Mouse (Mus musculus) ES-Bruce4 (cell line): ENCODE measurements around the gene Dagla. TPM values are rescaled to one million over a fixed set of nuclear protein-coding genes. Genes with fewer than 3 reads are reported as not detected.

Source experiments
- H3K27ac ChIP-seq: 2 replicates; pipeline ENCODE4 v1.5.1; 2012; ENCODE audit warnings: low read length, inconsistent platforms; ENCODE audit not compliant: insufficient read depth
- H3K27me3 ChIP-seq: 2 replicates; pipeline ENCODE4 v1.6.1; 2012; ENCODE audit warnings: mild to moderate bottlenecking, low read length, inconsistent platforms; ENCODE audit not compliant: control insufficient read depth, poor library complexity, insufficient read depth, severe bottlenecking
- H3K36me3 ChIP-seq: 2 replicates; pipeline ENCODE4 v1.6.1; 2012; ENCODE audit warnings: inconsistent platforms, mild to moderate bottlenecking, low read length, moderate library complexity; ENCODE audit not compliant: control insufficient read depth, poor library complexity, insufficient read depth, severe bottlenecking
- H3K4me1 ChIP-seq: one replicate; pipeline ENCODE4 v1.8.1; 2011; ENCODE audit warnings: low read length; ENCODE audit not compliant: control insufficient read depth, insufficient read depth
- H3K4me3 ChIP-seq: 2 replicates; pipeline ENCODE4 v1.5.1; 2011; ENCODE audit warnings: low read depth, mild to moderate bottlenecking, low read length
- H3K9ac ChIP-seq: 2 replicates; pipeline ENCODE4 v1.6.1; 2012; ENCODE audit warnings: low read depth, mild to moderate bottlenecking, inconsistent platforms; ENCODE audit not compliant: poor library complexity, severe bottlenecking
- H3K9me3 ChIP-seq: replicated peaks from 2 replicates; pipeline ENCODE4 v1.6.1; 2012; ENCODE audit warnings: mild to moderate bottlenecking, low read length, inconsistent platforms; ENCODE audit not compliant: control insufficient read depth, poor library complexity, insufficient read depth, severe bottlenecking
- CTCF ChIP-seq: IDR thresholded peaks from one replicate; pipeline ENCODE4 v1.8.1; 2011; ENCODE audit warnings: low read depth, low read length
- EP300 ChIP-seq: IDR thresholded peaks from 2 replicates; pipeline ENCODE4 v1.6.1; 2011; ENCODE audit warnings: low read depth, low read length; ENCODE audit not compliant: insufficient read depth
- POLR2A ChIP-seq: IDR thresholded peaks from one replicate; pipeline ENCODE4 v1.8.1; 2011; ENCODE audit warnings: low read length; ENCODE audit not compliant: insufficient read depth
- polyA plus RNA-seq: library from polyadenylated mRNA; stranded (reverse); fragments of >200 nt; gene quantifications from 2 replicates; pipeline ENCODE4 v1.2.4, GENCODE M21; 2011; ENCODE audit warnings: low read depth; ENCODE audit not compliant: missing spikeins, insufficient read depth, insufficient read length

Gene Dagla
- polyA plus RNA-seq, 1 experiment = 1.2 TPM

DNA sequence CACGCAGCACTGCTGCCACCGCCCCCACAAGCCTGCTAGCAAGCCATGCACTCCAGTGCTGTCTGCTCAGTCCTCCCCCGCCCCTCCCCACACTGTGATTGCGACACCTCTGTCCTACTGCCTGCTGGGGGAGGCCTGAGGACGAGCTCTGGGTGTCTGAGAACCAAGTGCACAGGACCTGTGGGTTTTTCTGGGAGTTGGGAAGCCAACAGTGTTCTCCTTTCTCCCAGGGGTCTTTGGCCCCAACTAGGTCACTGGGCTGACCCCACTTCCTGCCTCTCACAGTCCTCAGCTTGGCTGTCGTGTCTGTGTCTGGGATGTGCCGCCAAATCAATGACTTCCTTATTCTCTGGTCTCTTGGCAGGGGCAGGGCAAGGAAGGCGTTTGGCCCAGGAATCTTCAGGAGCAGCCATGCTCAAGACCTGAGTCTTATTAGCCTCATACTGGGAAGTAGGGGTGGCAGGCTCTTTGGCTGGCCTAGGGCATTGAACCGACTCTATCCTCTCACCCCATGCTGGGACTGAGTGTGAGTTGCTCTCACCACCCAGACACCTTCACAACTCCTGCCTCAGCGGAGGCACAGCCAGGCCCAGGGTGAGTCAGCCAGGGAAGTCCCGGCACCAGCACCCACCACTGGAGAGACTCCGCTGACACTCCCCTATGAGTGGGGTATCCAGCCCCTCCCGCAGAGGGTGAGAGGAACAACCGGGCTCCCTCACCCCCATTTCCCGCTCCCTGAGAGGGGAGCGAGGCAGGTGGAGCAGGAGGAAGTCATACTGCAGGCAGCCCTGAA, 14.3 kb downstream of the Dagla start:
- no peak overlapping the region for H3K27ac ChIP-seq
- H3K27me3 ChIP-seq = no peaks in the 10 kb centered on the region
- H3K9ac ChIP-seq = no peak overlapping the region
- no peaks in the 10 kb centered on the region for H3K4me1 ChIP-seq
- H3K36me3 ChIP-seq = no peaks in the 10 kb centered on the region
- H3K4me3 ChIP-seq = no peak overlapping the region
- no peaks in the 10 kb centered on the region for H3K9me3 ChIP-seq
- no peak for TF ChIP-seq POLR2A
- no peak for TF ChIP-seq EP300
- TF ChIP-seq CTCF = no peak

DNA sequence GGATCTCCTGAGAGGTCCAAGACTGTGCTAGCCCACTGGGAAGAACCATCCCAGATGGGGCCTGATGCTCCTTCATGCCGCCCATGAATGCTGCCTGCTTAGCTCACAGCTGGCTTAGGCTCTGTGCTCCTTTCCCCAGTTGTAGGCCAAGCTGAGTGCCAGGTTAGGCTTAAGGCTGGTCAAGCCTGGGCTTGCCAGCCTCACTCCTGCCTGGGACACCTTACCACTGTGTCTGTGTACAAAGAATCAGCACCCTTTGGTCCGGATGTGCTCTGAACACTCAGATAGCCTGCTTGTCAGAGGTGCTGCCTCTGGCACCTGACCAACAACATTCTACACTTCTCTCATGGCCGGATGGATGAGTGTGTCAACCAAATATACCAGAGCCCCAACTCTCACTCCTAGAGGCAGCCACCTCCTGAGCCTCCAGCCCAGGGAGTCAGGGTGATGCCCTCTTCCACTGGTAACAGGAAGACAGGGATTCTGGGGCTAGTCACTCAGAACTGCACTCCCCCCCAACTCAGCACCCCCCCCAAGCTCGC, 15.0 kb downstream of the Dagla start:
- TF ChIP-seq EP300 = no peak
- no peak for TF ChIP-seq CTCF
- no peak for TF ChIP-seq POLR2A
- Histone ChIP-seq H3K36me3 (no peaks in the 10 kb centered on the region), H3K4me1 (no peaks in the 10 kb centered on the region), H3K9ac (no peak overlapping the region), H3K27me3 (no peaks in the 10 kb centered on the region), H3K27ac (no peak overlapping the region), H3K4me3 (no peak overlapping the region), H3K9me3 (no peaks in the 10 kb centered on the region)

DNA sequence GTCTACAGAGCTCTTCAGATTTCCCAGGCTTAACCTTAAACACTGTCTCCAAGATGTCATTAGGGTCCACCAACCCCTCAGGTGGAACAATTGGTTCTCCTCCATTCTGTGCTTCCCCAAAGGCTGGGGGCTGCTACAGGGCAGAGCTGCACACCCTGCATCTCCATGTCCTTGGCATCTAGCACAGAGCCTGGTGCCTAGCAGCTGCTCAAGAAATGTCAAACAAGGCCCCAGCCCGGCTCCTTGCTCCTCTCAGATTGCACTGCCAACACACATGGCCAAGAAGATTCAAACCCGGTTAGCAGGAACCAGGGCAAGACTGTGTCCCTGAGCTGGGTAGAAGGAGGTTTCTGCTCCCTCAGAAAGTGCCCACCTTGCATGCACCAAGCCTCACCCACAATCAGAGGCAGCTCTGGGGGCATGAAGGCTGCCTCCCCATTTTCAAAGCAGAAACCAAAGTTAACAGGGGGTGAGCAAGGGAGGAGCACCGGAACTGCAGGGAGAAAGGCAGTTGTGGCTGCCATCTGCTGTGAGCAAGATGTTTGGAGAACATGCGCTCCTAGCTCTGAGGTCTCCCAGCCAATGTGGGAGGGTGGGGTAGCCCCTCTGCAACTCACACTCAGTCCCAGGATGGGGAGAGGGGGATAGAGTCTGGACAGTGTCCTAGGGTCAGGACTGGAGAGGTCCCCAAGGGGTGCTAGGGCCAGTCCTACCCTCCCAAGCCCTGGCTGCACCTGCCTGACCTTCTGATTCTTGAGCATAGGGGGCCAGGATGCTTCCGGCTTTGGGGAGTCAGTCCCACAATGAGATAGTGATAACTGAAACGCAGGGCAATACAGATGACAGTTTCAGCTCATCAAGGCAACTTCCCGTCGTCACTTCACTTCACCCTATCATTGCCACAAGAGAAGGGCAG, 16.3 kb downstream of the Dagla start:
- H3K27ac ChIP-seq = no peak overlapping the region

DNA sequence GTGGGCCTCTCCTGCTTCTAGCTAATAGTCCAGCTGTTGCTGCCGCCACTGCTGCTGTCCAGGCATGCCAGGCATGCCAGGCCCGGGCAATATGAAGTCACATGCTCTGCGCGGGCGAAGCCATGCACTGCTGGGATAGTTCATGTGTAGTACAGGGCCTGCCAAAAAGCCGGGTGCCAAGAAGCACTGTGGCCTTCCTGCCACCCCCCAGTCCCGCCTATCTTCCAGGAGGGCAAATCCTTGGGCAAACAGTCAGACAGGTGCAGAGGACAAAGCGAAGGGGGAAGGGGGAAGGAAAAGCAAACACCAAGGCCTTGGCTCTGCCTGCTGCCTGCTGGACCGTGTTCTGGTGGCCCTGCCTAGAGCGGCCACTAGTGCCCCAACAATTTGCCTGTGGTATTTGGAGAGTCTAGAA, 18.2 kb downstream of the Dagla start:
- TF ChIP-seq POLR2A = no peak
- no peak for TF ChIP-seq CTCF
- TF ChIP-seq EP300 = no peak
- no peak overlapping the region for H3K27ac ChIP-seq
- no peak overlapping the region for H3K9ac ChIP-seq
- H3K9me3 ChIP-seq = no peaks in the 10 kb centered on the region
- no peaks in the 10 kb centered on the region for H3K27me3 ChIP-seq
- H3K4me1 ChIP-seq = no peaks in the 10 kb centered on the region
- H3K36me3 ChIP-seq = no peaks in the 10 kb centered on the region
- no peak overlapping the region for H3K4me3 ChIP-seq

More for the DNA sequence above, 16.3 kb downstream of the Dagla start:
- H3K4me1 ChIP-seq = no peaks in the 10 kb centered on the region
- no peaks in the 10 kb centered on the region for H3K36me3 ChIP-seq
- H3K9ac ChIP-seq = no peak overlapping the region
- TF ChIP-seq CTCF = no peak
- no peak for TF ChIP-seq POLR2A
- TF ChIP-seq EP300 = no peak
- no peak overlapping the region for H3K4me3 ChIP-seq
- no peaks in the 10 kb centered on the region for H3K9me3 ChIP-seq
- H3K27me3 ChIP-seq = no peaks in the 10 kb centered on the region

DNA sequence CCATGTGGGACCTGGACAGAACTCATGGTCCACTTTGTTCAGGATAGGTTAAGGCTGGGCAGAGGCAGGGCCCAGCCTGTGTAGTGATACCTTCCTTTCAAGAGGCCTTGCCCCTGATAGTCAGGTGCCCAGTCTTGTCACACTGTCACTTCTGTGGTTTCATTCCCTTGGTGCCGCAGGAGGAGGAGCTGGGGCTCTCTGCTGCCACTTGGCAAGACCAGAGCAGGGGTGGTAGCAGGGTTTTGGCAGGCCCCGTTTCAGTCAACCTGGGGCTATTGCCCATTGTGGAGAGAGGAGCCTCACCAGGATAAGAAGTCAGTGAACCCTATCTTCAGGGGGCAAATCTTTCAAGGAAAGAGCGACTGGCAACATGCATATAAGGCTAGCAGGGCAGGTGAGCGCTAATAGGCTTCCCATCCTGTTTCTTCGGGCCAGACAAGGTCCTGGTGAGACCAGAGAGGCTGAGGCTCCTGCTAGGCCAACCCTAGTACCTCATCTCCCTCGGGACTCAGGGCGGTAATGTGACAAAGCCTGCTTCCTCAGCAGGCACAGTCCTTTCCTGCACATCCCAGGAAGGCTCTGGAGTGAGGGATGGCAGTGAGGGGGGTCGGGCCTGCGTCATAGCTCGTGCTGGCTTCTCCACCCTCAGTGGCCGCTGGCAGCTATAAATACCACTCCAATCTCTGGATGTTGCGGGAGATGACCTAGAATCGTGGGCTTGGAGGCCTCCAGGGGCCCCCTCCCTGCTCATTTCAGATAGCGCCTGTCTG, 23.7 kb downstream of the Dagla start:
- no peaks in the 10 kb centered on the region for H3K36me3 ChIP-seq
- TF ChIP-seq POLR2A = no peak
- no peak for TF ChIP-seq EP300
- TF ChIP-seq CTCF = no peak
- H3K27ac ChIP-seq = no peak overlapping the region
- H3K9me3 ChIP-seq = no peaks in the 10 kb centered on the region
- H3K9ac ChIP-seq = no peak overlapping the region
- no peak overlapping the region for H3K4me3 ChIP-seq
- peaks cover 19% of the 10 kb centered on the region for H3K4me1 ChIP-seq
- no peaks in the 10 kb centered on the region for H3K27me3 ChIP-seq
